Mouse (Mus musculus) CD8-positive naive resting alpha-beta T cell, adult 2 months (primary cell): ENCODE measurements around the gene Gng4.
A peak's percentile ranks its signal among the peaks of the same experiment; 100 is the strongest.

Experiments
- DNase-seq, 2 experiments: peaks; one replicate each; pipeline ENCODE4 v3.0.0; 2022; ENCODE audit warnings: low read depth in 2 of 2, low spot score in 2 of 2

Gene Gng4

GRCm38 (mm10) chr13:13810885-13811284 lies 27.0 kb downstream of the Gng4 start:
- DNase-seq: no peak

GRCm38 (mm10) chr13:13818696-13819095 lies 34.8 kb downstream of the Gng4 start:
- DNase-seq: no peak

GRCm38 (mm10) chr13:13820234-13821123 lies 36.6 kb downstream of the Gng4 start:
- no peak for DNase-seq

- DNase-seq: no peak
These were observed 41.1 kb downstream of the Gng4 start for GRCm38 (mm10) chr13:13824946-13825345.

- DNase-seq: no peak
These were observed 42.7 kb downstream of the Gng4 start for GRCm38 (mm10) chr13:13826533-13826932.

GRCm38 (mm10) chr13:13828125-13828524 lies 44.3 kb downstream of the Gng4 start:
- no peak for DNase-seq

GRCm38 (mm10) chr13:13830469-13831074 lies 46.7 kb downstream of the Gng4 start:
- DNase-seq: no peak

- DNase-seq: peak; percentile 23 to 38
These were observed 51.3 kb downstream of the Gng4 start for GRCm38 (mm10) chr13:13835180-13835579.

- DNase-seq: no peak
These were observed 61.2 kb downstream of the Gng4 start for GRCm38 (mm10) chr13:13845021-13845420.

GRCm38 (mm10) chr13:13847075-13847599 lies 63.3 kb downstream of the Gng4 start:
- no peak for DNase-seq

GRCm38 (mm10) chr13:13857190-13857589 lies 73.3 kb downstream of the Gng4 start:
- no peak for DNase-seq

GRCm38 (mm10) chr13:13862346-13862745 lies 78.5 kb downstream of the Gng4 start:
- DNase-seq: no peak

GRCm38 (mm10) chr13:13862941-13863340 lies 79.1 kb downstream of the Gng4 start:
- no peak for DNase-seq

GRCm38 (mm10) chr13:13866339-13866738 lies 82.5 kb downstream of the Gng4 start:
- no peak for DNase-seq

GRCm38 (mm10) chr13:13867078-13867759 lies 83.4 kb downstream of the Gng4 start:
- DNase-seq: no peak

- no peak for DNase-seq
These were observed 84.1 kb downstream of the Gng4 start for GRCm38 (mm10) chr13:13867922-13868321.
